Mouse (Mus musculus) small intestine, adult 2 months (tissue): ENCODE data around the gene Cog1. TPM values are rescaled to one million over a fixed set of nuclear protein-coding genes. Genes with fewer than 3 reads are reported as not detected.

ENCODE experiments used
- H3K27ac ChIP-seq: fragments of 200-500 bp; 2 replicates; pipeline ENCODE4 v1.5.1; 2012; ENCODE audit warnings: low read depth, low read length, control low read depth, inconsistent platforms; ENCODE audit not compliant: insufficient read depth
- H3K27me3 ChIP-seq: fragments of 200-500 bp; 2 replicates; pipeline ENCODE4 v1.6.1; 2012; ENCODE audit warnings: mild to moderate bottlenecking, moderate library complexity, low read length, inconsistent platforms; ENCODE audit not compliant: control insufficient read depth, insufficient read depth
- H3K36me3 ChIP-seq: fragments of 200-500 bp; 2 replicates; pipeline ENCODE4 v1.6.1; 2012; ENCODE audit warnings: mild to moderate bottlenecking, low read length, control low read depth, inconsistent platforms; ENCODE audit not compliant: control insufficient read depth, insufficient read depth
- H3K4me1 ChIP-seq: fragments of 200-500 bp; 2 replicates; pipeline ENCODE4 v1.6.1; 2012; ENCODE audit warnings: low read length, inconsistent platforms, mixed read lengths; ENCODE audit not compliant: control insufficient read depth, insufficient read depth, insufficient read length
- H3K4me3 ChIP-seq: fragments of 200-500 bp; 2 replicates; pipeline ENCODE4 v1.5.1; 2012; ENCODE audit warnings: low read depth, mild to moderate bottlenecking, control low read depth, inconsistent platforms, low read length, moderate library complexity
- CTCF ChIP-seq: fragments of 200-500 bp; IDR thresholded peaks from 2 replicates; pipeline ENCODE4 v1.5.1; 2012; ENCODE audit warnings: low read depth, mild to moderate bottlenecking, control low read depth, inconsistent platforms, low read length, moderate library complexity, mixed read lengths; ENCODE audit not compliant: insufficient replicate concordance, insufficient read length; ENCODE audit errors: extremely low read depth
- POLR2A ChIP-seq: fragments of 200-500 bp; IDR thresholded peaks from 2 replicates; pipeline ENCODE4 v1.6.1; 2012; ENCODE audit warnings: low read depth, mild to moderate bottlenecking, control low read depth, inconsistent platforms, low read length, moderate library complexity
- WGBS: fragments of 180-500 bp; shearing (Covaris S2); methylation state at CpG from one replicate; pipeline ENCODE4 v1.1.7; 2018; 5-methylcytosine and 5-hydroxymethylcytosine counted together
- polyA plus RNA-seq: library from polyadenylated mRNA; depleted of rRNA; stranded (reverse); fragments of >200 nt; gene quantifications from 2 replicates; pipeline ENCODE4 v1.2.3, GENCODE M21; 2012; rRNA removed

Cog1 gene
- polyA plus RNA-seq, result 30.2 and 50.2 TPM in 2 replicates

DNA sequence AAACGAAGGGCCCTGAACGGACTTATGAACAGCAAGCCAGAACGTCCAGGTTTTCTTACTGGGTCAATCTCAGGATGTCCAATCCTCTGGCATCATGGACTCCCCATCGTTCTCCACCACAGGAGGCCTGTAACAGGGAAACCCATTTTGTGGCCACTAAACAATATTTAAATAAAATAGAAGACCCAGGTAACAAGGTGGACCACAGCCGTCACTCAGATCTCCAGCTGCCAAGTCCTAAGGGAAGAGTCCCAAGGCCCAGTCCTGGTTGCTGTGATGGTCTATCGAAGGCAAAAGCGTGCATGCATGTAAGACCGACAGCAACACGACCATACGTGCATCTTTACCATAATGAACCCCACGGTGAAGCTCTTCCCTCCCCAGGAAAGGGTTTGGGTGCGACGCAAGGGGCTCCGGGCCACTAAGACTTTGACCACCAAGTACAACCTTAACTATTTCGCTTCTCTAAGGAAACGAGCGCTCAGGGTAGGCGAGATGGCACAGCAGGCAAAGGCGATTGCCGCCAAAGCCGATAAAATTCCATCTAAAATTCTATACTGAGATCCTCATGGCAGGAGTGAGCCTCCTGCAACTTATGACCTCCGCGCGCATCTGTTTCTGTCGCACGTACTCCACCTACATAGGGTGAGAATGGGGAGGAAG is at the start of gene Cog1:
TSS of gene Cog1 (plus strand) at position 480 of the 663 bp plus-strand sequence.
- no peaks in the 10 kb centered on the region for H3K27me3 ChIP-seq
- WGBS, result 43% methylated on average over 26 of the region's 26 CpGs

DNA sequence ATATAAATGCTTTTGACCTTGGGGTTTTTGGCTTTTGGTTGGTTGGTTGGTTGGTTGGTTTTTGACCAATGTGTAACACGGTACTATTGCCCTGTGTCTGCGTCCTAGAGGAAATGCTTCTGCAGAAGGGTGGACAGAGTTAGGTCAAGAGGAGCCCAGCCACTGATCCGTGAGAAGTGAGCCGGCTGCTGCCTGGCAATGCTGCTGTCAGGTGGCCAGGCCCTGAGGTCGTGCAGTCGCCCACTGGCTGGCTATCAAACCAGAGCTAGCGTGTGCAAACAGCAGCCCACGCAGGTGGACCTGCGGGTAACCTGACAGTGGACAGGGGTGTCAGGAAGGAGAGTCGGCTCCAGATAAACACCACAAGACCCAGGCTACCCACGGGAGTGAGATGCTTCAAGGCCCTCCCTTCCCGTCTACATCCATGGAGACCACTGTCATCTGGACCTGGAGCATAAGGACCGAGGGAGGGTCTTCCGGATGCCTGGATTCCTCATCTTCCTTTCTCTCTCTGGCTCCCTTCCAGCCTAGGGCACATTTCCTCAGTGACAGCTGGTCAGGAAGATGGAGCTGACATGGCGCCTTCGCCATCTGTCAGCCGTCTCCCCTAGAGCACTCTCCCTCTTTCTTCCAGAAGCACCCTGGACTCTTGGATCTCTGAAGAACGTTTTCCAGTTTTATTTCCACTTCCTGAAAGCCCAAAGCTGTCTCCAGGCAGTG is 48.3 kb upstream of the Cog1 start:
- H3K4me3 ChIP-seq, result no peak overlapping the region
- no peaks in the 10 kb centered on the region for H3K4me1 ChIP-seq
- H3K27me3 ChIP-seq, result no peaks in the 10 kb centered on the region
- 85% methylated on average over 18 of the region's 18 CpGs for WGBS
- no peaks in the 10 kb centered on the region for H3K36me3 ChIP-seq
- TF ChIP-seq POLR2A (no peak), CTCF (no peak)
- H3K27ac ChIP-seq, result no peak overlapping the region

More for the DNA sequence above, at the start of gene Cog1:
- H3K4me3 ChIP-seq, result peak within 1 kb of the TSS; percentile 81
- peaks cover 22% of the 10 kb centered on the region for H3K36me3 ChIP-seq
- peak within 1 kb of the TSS; percentile 74 for H3K27ac ChIP-seq
- H3K4me1 ChIP-seq, result peaks cover 7% of the 10 kb centered on the region
- no peak for TF ChIP-seq CTCF
- no peak for TF ChIP-seq POLR2A

DNA sequence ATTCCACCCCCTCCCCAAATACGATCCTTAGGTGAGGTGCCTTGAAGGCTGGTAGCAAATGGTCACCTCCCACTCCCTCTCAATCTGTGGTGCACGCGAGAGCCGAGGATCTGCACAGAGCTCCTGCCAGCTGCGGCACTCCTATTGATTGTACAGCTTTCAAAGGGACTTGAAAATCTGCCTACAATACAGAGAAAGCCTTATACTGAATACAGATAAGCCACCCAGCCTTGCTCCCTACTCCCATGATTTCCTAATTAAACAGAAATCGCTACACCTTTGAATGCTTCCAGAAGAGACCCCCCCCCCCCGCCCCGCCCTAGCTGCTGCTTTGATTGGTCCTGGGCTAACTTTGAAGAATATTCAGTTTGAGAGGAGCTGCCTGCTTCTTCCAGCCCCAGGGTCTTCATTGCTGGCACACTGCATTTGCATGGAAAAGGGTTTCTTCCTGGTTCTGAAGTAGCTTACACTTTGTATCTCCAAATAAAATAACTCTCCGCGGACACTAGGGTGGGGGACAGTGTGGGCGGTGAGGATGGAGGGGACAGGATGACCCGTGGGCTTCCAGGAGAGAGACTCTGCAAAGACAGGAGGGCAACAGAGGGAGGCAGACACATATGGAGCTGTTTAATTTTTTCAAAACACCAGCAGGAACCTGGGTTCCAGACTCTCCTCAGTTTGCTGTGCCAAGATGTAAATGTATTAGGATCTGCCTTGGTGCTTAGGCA is 47.2 kb upstream of the Cog1 start:
- Histone ChIP-seq H3K36me3 (no peaks in the 10 kb centered on the region), H3K27ac (no peak overlapping the region), H3K4me3 (no peak overlapping the region), H3K27me3 (no peaks in the 10 kb centered on the region), H3K4me1 (no peaks in the 10 kb centered on the region)
- 67% methylated on average over 12 of the region's 12 CpGs for WGBS
- TF ChIP-seq POLR2A (no peak), CTCF (no peak)

DNA sequence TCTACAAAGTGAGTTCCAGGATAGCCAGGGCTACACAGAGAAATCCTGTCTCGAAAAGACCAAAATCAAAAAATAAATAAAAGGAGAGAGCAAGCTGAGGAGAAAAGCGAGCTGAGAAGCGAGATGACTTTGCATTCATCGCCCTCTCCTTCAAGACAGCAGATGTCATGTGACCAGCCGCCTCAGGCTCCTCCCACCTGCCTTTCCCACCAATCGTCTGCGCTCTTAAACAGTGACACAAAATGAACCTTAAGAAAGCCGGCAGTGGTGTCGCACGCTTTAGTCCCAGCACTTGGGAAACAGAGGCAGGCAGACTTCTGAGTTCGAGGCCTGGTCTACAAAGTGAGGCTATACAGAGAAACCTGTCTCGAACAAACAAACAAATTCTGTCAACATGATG is 41.4 kb upstream of the Cog1 start:
- H3K27ac ChIP-seq, result no peak overlapping the region
- TF ChIP-seq CTCF, result no peak
- TF ChIP-seq POLR2A, result no peak

DNA sequence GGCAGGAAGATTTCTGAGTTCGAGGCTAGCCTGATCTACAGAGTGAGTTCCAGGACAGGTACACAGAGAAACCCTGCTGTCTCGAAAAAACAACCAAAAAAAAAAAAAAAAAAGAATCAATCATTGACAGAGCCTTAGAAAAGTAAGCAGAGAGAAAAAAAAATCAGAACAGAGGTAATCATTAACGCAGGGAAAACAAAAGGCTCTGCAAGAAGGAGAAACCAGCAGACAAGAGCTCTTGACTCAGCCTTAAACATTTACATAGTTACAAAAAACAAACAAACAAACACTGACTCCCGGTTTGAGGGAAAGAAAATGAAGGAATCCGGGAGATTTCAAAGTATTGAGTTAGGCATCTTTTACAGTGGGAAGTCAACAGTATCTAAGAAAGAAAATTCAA is 39.4 kb upstream of the Cog1 start:
- Histone ChIP-seq H3K4me3 (no peak overlapping the region), H3K27me3 (no peaks in the 10 kb centered on the region; the same call in 1 of the 2 replicates), H3K36me3 (no peaks in the 10 kb centered on the region), H3K27ac (no peak overlapping the region), H3K4me1 (no peaks in the 10 kb centered on the region)
- TF ChIP-seq CTCF, result no peak
- 19% methylated on average over 5 of the region's 5 CpGs for WGBS

More for the DNA sequence above, 41.4 kb upstream of the Cog1 start:
- Histone ChIP-seq H3K27me3 (no peaks in the 10 kb centered on the region; the same call in 1 of the 2 replicates), H3K4me1 (no peaks in the 10 kb centered on the region), H3K36me3 (no peaks in the 10 kb centered on the region), H3K4me3 (no peak overlapping the region)
- WGBS, result 98% methylated on average over 12 of the region's 12 CpGs

DNA sequence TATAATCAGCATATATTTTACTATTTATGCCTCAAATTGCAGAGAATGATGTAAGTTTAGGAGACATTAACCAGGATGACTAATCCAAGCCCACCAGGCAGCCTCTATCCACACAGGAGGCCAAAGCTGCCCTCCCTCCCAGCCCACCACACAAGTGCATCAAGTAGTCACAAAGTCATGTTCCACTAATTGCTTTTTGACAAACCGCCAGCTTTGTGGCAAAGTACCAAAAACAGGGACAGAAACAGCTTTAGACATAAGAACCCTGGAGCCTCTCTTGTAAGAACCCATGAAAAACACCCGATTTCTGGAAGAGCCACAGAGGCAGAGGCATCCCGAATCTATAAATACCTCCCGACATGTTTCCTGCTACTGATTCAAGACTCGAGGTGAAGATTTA is 38.7 kb upstream of the Cog1 start:
- WGBS, result 26% methylated on average over 5 of the region's 5 CpGs
- no peaks in the 10 kb centered on the region for H3K4me1 ChIP-seq
- TF ChIP-seq POLR2A (no peak), CTCF (no peak)
- H3K4me3 ChIP-seq, result no peak overlapping the region
- no peaks in the 10 kb centered on the region; the same call in 1 of the 2 replicates for H3K27me3 ChIP-seq
- H3K36me3 ChIP-seq, result no peaks in the 10 kb centered on the region
- H3K27ac ChIP-seq, result no peak overlapping the region

DNA sequence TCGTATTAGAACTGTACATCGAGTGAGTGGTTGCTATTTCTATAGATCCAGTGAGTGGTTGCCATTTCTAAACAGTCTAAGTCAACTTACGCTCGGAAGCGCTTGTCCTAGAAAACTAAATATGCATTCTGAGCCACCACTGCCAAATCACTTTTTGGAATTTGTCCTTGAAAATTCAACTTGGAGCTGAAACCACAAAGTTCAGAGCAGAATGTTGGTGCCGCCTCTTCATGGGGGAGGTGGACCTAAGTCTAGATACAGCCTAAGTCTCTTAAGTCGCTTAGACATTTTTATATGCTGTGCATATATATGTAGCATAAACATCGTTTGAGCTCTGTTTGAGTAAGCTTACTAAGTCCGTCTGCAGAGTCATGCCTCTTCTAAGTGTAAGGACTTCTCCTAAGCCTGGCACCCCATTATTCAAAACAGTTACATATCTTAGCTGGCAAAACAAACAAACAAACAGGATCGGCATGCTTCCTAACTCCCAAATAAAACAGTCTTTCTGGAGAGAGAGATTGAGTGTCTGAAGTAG is 37.8 kb upstream of the Cog1 start:
- H3K4me3 ChIP-seq, result no peak overlapping the region
- no peaks in the 10 kb centered on the region; the same call in 1 of the 2 replicates for H3K27me3 ChIP-seq
- no peak for TF ChIP-seq CTCF
- TF ChIP-seq POLR2A, result no peak
- no peak overlapping the region for H3K27ac ChIP-seq
- 82% methylated on average over 10 of the region's 10 CpGs for WGBS
- H3K4me1 ChIP-seq, result no peaks in the 10 kb centered on the region
- no peaks in the 10 kb centered on the region for H3K36me3 ChIP-seq
